Mouse (Mus musculus): Measurements from ENCODE around the gene Vps37c. TPM values are rescaled to one million over a fixed set of nuclear protein-coding genes. Genes with fewer than 3 reads are reported as not detected.

The Vps37c gene
- total and polyA plus RNA-seq, 2 experiments from 2014 or later = 27.2 to 30.7 TPM

- no peak for TF ChIP-seq CTCF (IDR thresholded peaks at IDR 0.05; ENCODE audit: low read depth)
- no peak overlapping the region for H3K9ac ChIP-seq (replicated peaks; ENCODE audit: low read length)
- H3K4me3 ChIP-seq (ENCODE audit: low read length) = no peak overlapping the region
- H3K27ac ChIP-seq = no peak overlapping the region
- no peaks in the 10 kb centered on the region for H3K27me3 ChIP-seq (ENCODE audit: insufficient read depth, low read length)
- 84% methylated on average over 5 of the region's 5 CpGs for WGBS
- H3K36me3 ChIP-seq (ENCODE audit: insufficient read depth, low read length) = no peaks in the 10 kb centered on the region
- no peak overlapping the region for H3K4me2 ChIP-seq (ENCODE audit: low read depth, low read length)
- H3K9me3 ChIP-seq (ENCODE audit: low read length) = no peaks in the 10 kb centered on the region
- H3K4me1 ChIP-seq (ENCODE audit: insufficient read depth, low read length) = no peaks in the 10 kb centered on the region
- ATAC-seq (no peak), DNase-seq (ENCODE audit: low spot score) (no peak)
Observed at GRCm38 (mm10) chr19:10657742-10658141, 30.8 kb upstream of the Vps37c start.

DNA sequence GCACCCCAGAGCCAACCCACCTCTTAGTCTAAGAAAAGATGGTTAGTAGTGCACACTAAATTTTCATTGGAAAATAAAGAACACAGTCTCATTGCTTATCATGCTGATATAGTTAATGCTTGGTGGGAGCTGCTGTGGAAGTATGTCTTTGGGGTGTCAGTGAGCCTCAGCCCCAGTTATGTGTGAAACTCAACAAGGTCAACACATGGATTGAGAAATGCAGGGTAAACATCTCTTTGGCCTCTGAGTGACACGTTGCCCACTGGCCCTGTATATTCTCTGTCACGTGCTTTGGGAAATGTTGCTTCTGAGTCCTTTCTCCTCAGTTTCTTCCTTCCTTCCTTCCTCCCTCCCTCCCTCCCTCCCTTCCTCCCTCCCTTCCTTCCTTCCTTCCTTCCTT, 30.1 kb upstream of the Vps37c start:
- 73% methylated on average over 2 of the region's 2 CpGs for WGBS
- Histone ChIP-seq H3K27me3 (ENCODE audit: insufficient read depth, low read length) (no peaks in the 10 kb centered on the region), H3K9ac (replicated peaks; ENCODE audit: low read length) (no peak overlapping the region), H3K4me2 (ENCODE audit: low read depth, low read length) (no peak overlapping the region), H3K36me3 (ENCODE audit: insufficient read depth, low read length) (no peaks in the 10 kb centered on the region), H3K4me3 (ENCODE audit: low read length) (no peak overlapping the region), H3K4me1 (ENCODE audit: insufficient read depth, low read length) (no peaks in the 10 kb centered on the region), H3K27ac (no peak overlapping the region), H3K9me3 (ENCODE audit: low read length) (no peaks in the 10 kb centered on the region)
- DNase-seq (ENCODE audit: low spot score) (no peak), ATAC-seq (no peak)
- TF ChIP-seq CTCF (IDR thresholded peaks at IDR 0.05; ENCODE audit: low read depth) = no peak

DNA sequence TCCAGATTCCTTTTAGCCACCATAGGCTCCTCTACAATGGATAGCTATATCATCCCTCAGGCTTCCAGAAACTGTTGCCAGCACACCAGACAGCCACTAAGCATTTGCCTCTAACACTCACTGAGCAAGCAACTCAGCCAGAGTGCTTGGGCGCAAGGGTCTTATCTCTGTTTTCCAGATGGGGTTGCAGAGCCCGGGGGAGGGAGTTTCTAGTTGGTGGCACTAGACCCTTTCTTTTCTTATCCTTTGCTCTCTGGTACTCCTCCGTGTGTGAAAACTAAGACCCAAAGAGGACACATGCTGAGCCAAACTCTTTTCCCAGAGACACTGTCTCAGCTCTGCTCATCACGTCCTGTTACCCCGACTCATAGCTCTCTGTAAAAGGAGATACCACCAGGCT, 27.2 kb upstream of the Vps37c start:
- WGBS = 78% methylated on average over 5 of the region's 5 CpGs
- no peaks in the 10 kb centered on the region for H3K4me1 ChIP-seq (ENCODE audit: insufficient read depth, low read length)
- H3K9me3 ChIP-seq (ENCODE audit: low read length) = no peaks in the 10 kb centered on the region
- no peak for TF ChIP-seq CTCF (IDR thresholded peaks at IDR 0.05; ENCODE audit: low read depth)
- no peak overlapping the region for H3K9ac ChIP-seq (replicated peaks; ENCODE audit: low read length)
- H3K27me3 ChIP-seq (ENCODE audit: insufficient read depth, low read length) = no peaks in the 10 kb centered on the region
- no peak overlapping the region for H3K4me2 ChIP-seq (ENCODE audit: low read depth, low read length)
- no peak overlapping the region for H3K27ac ChIP-seq
- no peak for DNase-seq (ENCODE audit: low spot score)
- no peak overlapping the region for H3K4me3 ChIP-seq (ENCODE audit: low read length)
- no peaks in the 10 kb centered on the region for H3K36me3 ChIP-seq (ENCODE audit: insufficient read depth, low read length)
- ATAC-seq = no peak

DNA sequence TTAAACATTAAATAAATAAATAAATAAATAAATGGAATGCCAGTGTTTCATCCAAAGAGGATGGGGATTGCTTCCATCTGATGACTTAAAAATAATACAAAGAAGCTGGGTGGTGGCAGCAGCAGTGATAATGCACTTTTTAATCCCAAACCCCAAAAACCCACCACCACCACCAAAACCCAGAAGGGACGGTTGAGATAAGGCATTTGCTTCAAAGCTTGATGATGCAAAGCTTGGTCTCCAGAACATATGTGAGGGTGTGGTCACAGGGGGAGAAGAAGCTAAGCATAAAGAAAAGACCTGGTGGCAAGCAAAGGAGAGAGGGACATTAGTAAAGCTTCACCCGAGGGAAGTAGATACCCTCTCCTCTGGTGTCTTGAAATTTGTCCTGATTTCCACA, 26.6 kb upstream of the Vps37c start:
- H3K9me3 ChIP-seq (ENCODE audit: low read length) = no peaks in the 10 kb centered on the region
- H3K4me1 ChIP-seq (ENCODE audit: insufficient read depth, low read length) = no peaks in the 10 kb centered on the region
- no peaks in the 10 kb centered on the region for H3K36me3 ChIP-seq (ENCODE audit: insufficient read depth, low read length)
- ATAC-seq (no peak), DNase-seq (ENCODE audit: low spot score) (no peak)
- no peak overlapping the region for H3K9ac ChIP-seq (replicated peaks; ENCODE audit: low read length)
- no peak overlapping the region for H3K4me2 ChIP-seq (ENCODE audit: low read depth, low read length)
- no peaks in the 10 kb centered on the region for H3K27me3 ChIP-seq (ENCODE audit: insufficient read depth, low read length)
- no peak overlapping the region for H3K27ac ChIP-seq
- 85% methylated on average over 2 of the region's 2 CpGs for WGBS
- TF ChIP-seq CTCF (IDR thresholded peaks at IDR 0.05; ENCODE audit: low read depth) = no peak
- H3K4me3 ChIP-seq (ENCODE audit: low read length) = no peak overlapping the region

GRCm38 (mm10) chr19:10662665-10663064, 25.9 kb upstream of the Vps37c start:
- Histone ChIP-seq H3K4me2 (ENCODE audit: low read depth, low read length) (no peak overlapping the region), H3K4me1 (ENCODE audit: insufficient read depth, low read length) (no peaks in the 10 kb centered on the region), H3K36me3 (ENCODE audit: insufficient read depth, low read length) (no peaks in the 10 kb centered on the region), H3K4me3 (ENCODE audit: low read length) (no peak overlapping the region), H3K9ac (replicated peaks; ENCODE audit: low read length) (no peak overlapping the region), H3K27ac (no peak overlapping the region), H3K9me3 (ENCODE audit: low read length) (no peaks in the 10 kb centered on the region), H3K27me3 (ENCODE audit: insufficient read depth, low read length) (no peaks in the 10 kb centered on the region)
- DNase-seq (ENCODE audit: low spot score) (no peak), ATAC-seq (no peak)
- 80% methylated on average over 3 of the region's 3 CpGs for WGBS
- TF ChIP-seq CTCF (IDR thresholded peaks at IDR 0.05; ENCODE audit: low read depth) = no peak

DNA sequence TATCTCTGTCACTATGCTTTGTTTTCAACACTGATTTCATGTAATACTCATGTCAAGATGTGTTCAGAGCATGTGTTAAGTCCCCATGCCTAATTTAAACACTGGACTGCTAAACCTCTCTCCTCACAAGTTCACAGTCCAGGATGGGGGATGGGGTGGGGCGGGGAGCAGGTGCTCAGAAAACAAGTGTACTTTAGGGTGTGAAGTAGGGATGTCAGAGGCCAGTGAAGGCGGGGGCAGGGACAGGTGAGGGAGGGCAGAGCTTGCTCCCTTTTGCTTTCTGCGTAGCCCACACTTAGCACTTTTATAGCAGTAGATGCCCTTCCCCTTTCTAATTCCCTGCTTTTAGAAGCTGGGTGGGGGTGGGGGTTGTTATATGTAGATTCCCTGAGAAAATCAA, 23.4 kb upstream of the Vps37c start:
- 64% methylated on average over 3 of the region's 3 CpGs for WGBS
- DNase-seq (ENCODE audit: low spot score) = no peak
- Histone ChIP-seq H3K9ac (replicated peaks; ENCODE audit: low read length) (no peak overlapping the region), H3K9me3 (ENCODE audit: low read length) (no peaks in the 10 kb centered on the region), H3K4me3 (ENCODE audit: low read length) (no peak overlapping the region), H3K4me2 (ENCODE audit: low read depth, low read length) (no peak overlapping the region), H3K36me3 (ENCODE audit: insufficient read depth, low read length) (no peaks in the 10 kb centered on the region), H3K4me1 (ENCODE audit: insufficient read depth, low read length) (no peaks in the 10 kb centered on the region), H3K27me3 (ENCODE audit: insufficient read depth, low read length) (no peaks in the 10 kb centered on the region), H3K27ac (no peak overlapping the region)
- no peak for TF ChIP-seq CTCF (IDR thresholded peaks at IDR 0.05; ENCODE audit: low read depth)
- peak; percentile 24; the same call in 1 of the 2 replicates for ATAC-seq

- Histone ChIP-seq H3K36me3 (ENCODE audit: insufficient read depth, low read length) (no peaks in the 10 kb centered on the region), H3K4me3 (ENCODE audit: low read length) (no peak overlapping the region), H3K27ac (no peak overlapping the region), H3K9ac (replicated peaks; ENCODE audit: low read length) (no peak overlapping the region), H3K4me2 (ENCODE audit: low read depth, low read length) (no peak overlapping the region), H3K9me3 (ENCODE audit: low read length) (no peaks in the 10 kb centered on the region), H3K27me3 (ENCODE audit: insufficient read depth, low read length) (no peaks in the 10 kb centered on the region), H3K4me1 (ENCODE audit: insufficient read depth, low read length) (no peaks in the 10 kb centered on the region)
- peak; percentile 84 for ATAC-seq
- DNase-seq (ENCODE audit: low spot score) = peak; percentile 80
- 14% methylated on average over 2 of the region's 2 CpGs for WGBS
- peak; percentile 91 for TF ChIP-seq CTCF (IDR thresholded peaks at IDR 0.05; ENCODE audit: low read depth)
Observed at GRCm38 (mm10) chr19:10665499-10665898, 23.0 kb upstream of the Vps37c start.
